Comparison of ENCODE assay signal across 23 mouse cellular contexts in genomic region chr7:127817776-127818175, GRCm38 (mm10). TPM values are rescaled to one million over a fixed set of nuclear protein-coding genes. Genes with fewer than 3 reads are reported as not detected.
DNase-seq lines count a peak whose midpoint lies in the region; ATAC-seq and TF ChIP-seq lines count a peak whose summit lies in the region.
"Had no signal": no experiment of that assay in that cellular context is flagged by ENCODE, and none has a peak within 500 bp of the region (broad histone marks: within the 10 kb centered on the region; RNA-seq: fewer than 3 reads in every experiment).

No protein-coding gene starts in this region.

- DNase-seq in cerebellum, adult 11-12 months: peak; percentile 46
- DNase-seq in cerebellum, adult 18-20 months: no peak
- DNase-seq in cerebellum, adult 9-11 months: peak; percentile 46
- no peak for DNase-seq in layer of hippocampus, adult 2 months (ENCODE audit: low spot score in 2 of 2)
- no peak for DNase-seq in layer of hippocampus, postnatal 14 days (ENCODE audit: low spot score in 2 of 2)
- DNase-seq: adrenal gland, adult 8-10 months; adrenal gland, postnatal 25 days; gastrocnemius, postnatal 25 days; heart, adult 18-20 months; heart, postnatal 10 days; heart, postnatal 36 days; kidney, adult 11 months had no signal

- H3K4me3 ChIP-seq in layer of hippocampus, adult 2 months: no peak overlapping the region
- H3K4me3 ChIP-seq: forebrain, embryonic 10.5 days; forebrain, embryonic 13.5 days; heart, embryonic 12.5 days; heart, embryonic 15.5 days; hindbrain, embryonic 10.5 days; hindbrain, embryonic 13.5 days; intestine, embryonic 15.5 days had no signal

- no peak for TF ChIP-seq CTCF in layer of hippocampus, adult 2 months (conservative IDR thresholded peaks at IDR 0.05)

- H3K27ac ChIP-seq in layer of hippocampus, adult 2 months: peak overlapping the region; percentile 51
- H3K27ac ChIP-seq: forebrain, embryonic 10.5 days; forebrain, embryonic 13.5 days; heart, embryonic 15.5 days; hindbrain, embryonic 10.5 days; hindbrain, embryonic 13.5 days; intestine, embryonic 15.5 days had no signal

- no peak for ATAC-seq in cerebellum, adult (ENCODE audit: insufficient number of reproducible peaks, low FRiP score, low TSS enrichment)
- ATAC-seq: activated CD4-positive, CD25-positive, alpha-beta regulatory T cell, adult 4 months; forebrain, embryonic 13.5 days; forebrain, embryonic 16.5 days; hindbrain, embryonic 16.5 days; intestine, embryonic 15.5 days had no signal

RNA-seq across cellular contexts. Expression of gene Stx4a, which starts 6.3 kb away (rescaled TPM):
- total RNA-seq in layer of hippocampus, adult 2 months (2021): 10 to 100 TPM; 60.2 to 64.6 TPM
- 10 to 100 TPM; 51.4 to 59.6 TPM for total RNA-seq in layer of hippocampus, postnatal 14 days (2021)

RNA-seq across cellular contexts. Expression of gene Stx1b, which starts 6.6 kb away (rescaled TPM):
- 100 to 1,000 TPM; 336 to 351 TPM for total RNA-seq in layer of hippocampus, adult 2 months (2021)
- 100 to 1,000 TPM; 341 to 360 TPM for total RNA-seq in layer of hippocampus, postnatal 14 days (2021)

RNA-seq across cellular contexts. Expression of gene Hsd3b7, which starts 17.4 kb away (rescaled TPM):
- total RNA-seq in layer of hippocampus, adult 2 months (2021): 1 to 10 TPM; 7.0 to 8.8 TPM
- total RNA-seq in layer of hippocampus, postnatal 14 days (2021): 1 to 10 TPM; 5.9 to 6.6 TPM

RNA-seq across cellular contexts. Expression of gene Gm49388, which starts 32.4 kb away (rescaled TPM):
- total RNA-seq in layer of hippocampus, adult 2 months (2021): 1 to 10 TPM; 1.4 to 3.3 TPM
- 1 to 10 TPM; 4.1 to 4.7 TPM for total RNA-seq in layer of hippocampus, postnatal 14 days (2021)

RNA-seq across cellular contexts. Expression of gene Setd1a, which starts 41.3 kb away (rescaled TPM):
- total RNA-seq in layer of hippocampus, adult 2 months (2021): 10 to 100 TPM; 44.5 to 49.4 TPM
- 10 to 100 TPM; 38.2 to 41.8 TPM for total RNA-seq in layer of hippocampus, postnatal 14 days (2021)

Comparison
In these comparisons a context has a peak if more than half of its experiments do, and no peak if none do; other contexts are left out.
1. DNase-seq: peak in cerebellum, adult 11-12 months (single experiment) and cerebellum, adult 9-11 months (single experiment); none in cerebellum, adult 18-20 months (0 of 2), layer of hippocampus, adult 2 months (0 of 2) and layer of hippocampus, postnatal 14 days (0 of 2).